In the genomic region with DNA sequence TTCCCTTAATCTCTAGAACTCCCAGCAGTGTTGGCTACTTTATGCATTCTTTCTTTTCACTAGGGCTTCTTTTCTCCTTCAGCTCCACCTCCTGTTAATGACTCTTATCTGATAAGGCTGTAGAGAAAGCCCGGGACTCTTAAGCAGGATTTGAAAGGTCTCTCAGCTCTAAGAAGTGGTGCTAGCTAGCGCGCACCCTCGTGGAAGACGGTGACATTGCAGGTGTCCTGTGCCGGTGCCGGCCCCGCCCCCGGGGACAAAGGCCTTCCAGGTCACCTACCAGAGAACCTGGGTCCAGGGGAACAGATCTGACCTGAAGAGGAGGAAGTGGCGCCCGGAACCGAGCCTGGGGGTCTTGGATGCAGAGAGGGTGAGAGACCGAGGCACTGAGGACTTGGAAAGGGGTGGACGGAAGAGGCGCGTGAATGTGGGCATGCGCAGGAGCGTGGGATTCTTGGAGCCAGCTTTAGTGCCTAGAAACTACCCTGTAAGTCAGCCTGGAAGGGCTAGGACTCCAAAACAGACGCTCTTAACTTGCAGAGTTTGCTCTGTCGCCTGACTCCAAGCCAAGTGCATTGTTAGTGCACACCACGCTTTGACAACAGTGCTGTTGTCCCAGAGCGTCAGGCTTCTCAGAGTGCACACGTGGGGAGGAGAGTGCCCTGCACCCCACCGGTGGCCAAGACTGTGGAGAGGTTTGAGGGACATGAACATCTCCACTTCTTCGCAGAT, we compare ENCODE assay signal across 7 mouse cellular contexts. TPM values are rescaled to one million over a fixed set of nuclear protein-coding genes. Genes with fewer than 3 reads are reported as not detected.
DNase-seq lines count a peak whose midpoint lies in the region; ATAC-seq lines count a peak whose summit lies in the region.

TSS of gene Scrn2 (plus strand) at position 253 of the 732 bp plus-strand sequence.

- H3K36me3 ChIP-seq in intestine, embryonic 14.5 days (ENCODE audit: control insufficient read depth, insufficient read depth, low read length): 0 out of 2 replicates have a peak, but pooled peaks cover 4% of the 10 kb centered on the region

- 1% methylated on average over 25 of the region's 25 CpGs for WGBS in intestine, embryonic 14.5 days

- peak; percentile 64 for ATAC-seq in intestine, embryonic 14.5 days (replicated peaks; ENCODE audit: low FRiP score, low TSS enrichment, low read depth)

- no peaks in the 10 kb centered on the region for H3K27me3 ChIP-seq in intestine, embryonic 14.5 days (replicated peaks; ENCODE audit: control insufficient read depth, insufficient read depth, low read length)

- peaks cover 19% of the 10 kb centered on the region for H3K4me1 ChIP-seq in intestine, embryonic 14.5 days (replicated peaks; ENCODE audit: control insufficient read depth, insufficient read depth, low read length)

- peak; percentile 87 to 96 for DNase-seq in adrenal gland, adult (ENCODE audit: inconsistent age in 2 of 2, low spot score in 1 of 2)
- peak; percentile 96 for DNase-seq in embryo, embryonic 10 days (ENCODE audit: low spot score)
- peak; percentile 69 to 84 for DNase-seq in gastrocnemius, postnatal 36 days
- DNase-seq in intestine, embryonic 14.5 days (ENCODE audit: low spot score): peak; percentile 99
- peak; percentile 70 to 80 for DNase-seq in left cerebral cortex, postnatal 25 days (ENCODE audit: low spot score in 2 of 2)
- DNase-seq in mesoderm, embryonic 11.5 days (ENCODE audit: low read depth, low spot score): peak; percentile 90
- DNase-seq in right cerebral cortex, postnatal 25 days: peak; percentile 70

- peak within 1 kb of the TSS; percentile 69 for H3K9ac ChIP-seq in intestine, embryonic 14.5 days (ENCODE audit: low read length)

- intact Hi-C loops in gastrocnemius, postnatal 36 days (cut with DNase I): no loop called here
- intact Hi-C loops in left cerebral cortex, postnatal 25 days (cut with DNase I): no loop called here

- peak within 1 kb of the TSS; percentile 96 for H3K4me2 ChIP-seq in intestine, embryonic 14.5 days (ENCODE audit: low read length)

- H3K4me3 ChIP-seq in intestine, embryonic 14.5 days (ENCODE audit: low read depth, low read length): peak within 1 kb of the TSS; percentile 73

- no peaks in the 10 kb centered on the region for H3K9me3 ChIP-seq in intestine, embryonic 14.5 days (ENCODE audit: control insufficient read depth, low read length)

- peak within 1 kb of the TSS; percentile 59; the same call in 1 of the 2 replicates for H3K27ac ChIP-seq in intestine, embryonic 14.5 days (ENCODE audit: low read depth)

RNA-seq across cellular contexts. Expression of gene Scrn2, which starts in this region (rescaled TPM):
- total RNA-seq in gastrocnemius, postnatal 36 days (2021): 1 to 10 TPM; 9.6 to 9.8 TPM
- polyA plus RNA-seq in intestine, embryonic 14.5 days (2014; fragmentation: Nextera tagmentation; extraction: Ambion mirVana): 18.6 and 19.0 TPM in 2 replicates
- total RNA-seq in left cerebral cortex, postnatal 25 days (2021): 1 to 10 TPM; 3.6 to 3.7 TPM

Comparison
In these comparisons a context has a peak if more than half of its experiments do, and no peak if none do; other contexts are left out.
1. Peak in every context shown above with its lines: DNase-seq, ATAC-seq, H3K4me3 ChIP-seq and H3K27ac ChIP-seq.